Mouse (Mus musculus): ENCODE measurements around the gene Dgke.

- TF ChIP-seq POLR2A (IDR thresholded peaks at IDR 0.05; ENCODE audit: low read depth, low read length) (no peak), CTCF (conservative IDR thresholded peaks at IDR 0.05 in 1 of 2, IDR thresholded peaks at IDR 0.05 in 1 of 2; ENCODE audit: low read depth in 2 of 2, low read length in 2 of 2) (no peak)
These were observed 49.0 kb downstream of the Dgke start for GRCm38 (mm10) chr11:89017514-89018182.
